Mouse (Mus musculus): ENCODE results near the gene Cgnl1. TPM values are rescaled to one million over a fixed set of nuclear protein-coding genes. Genes with fewer than 3 reads are reported as not detected.

Cgnl1 gene
- 10 to 100 TPM; 91.4 to 99.0 TPM for total RNA-seq (2021)
- 9.6 and 10.4 TPM in 2 replicates for polyA plus RNA-seq (2012; rRNA removed)
- long read RNA-seq, full-length matches to known transcripts = 8 of 20 reads
- long read RNA-seq, partial matches to known transcripts = 5 of 20 reads
- long read RNA-seq, other reads (novel, unspliced or antisense) = 7 of 20 reads

- DNase-seq = peak; percentile 91
Observed at GRCm38 (mm10) chr9:71770991-71771767, at the start of gene Cgnl1. Gene Cgnl1 (minus strand): TSS chr9:71771602.

- no peak for DNase-seq
Observed at GRCm38 (mm10) chr9:71818453-71818852, 47.1 kb upstream of the Cgnl1 start.

- DNase-seq = no peak
Observed at GRCm38 (mm10) chr9:71816121-71816520, 44.7 kb upstream of the Cgnl1 start.

GRCm38 (mm10) chr9:71813565-71813964 is 42.2 kb upstream of the Cgnl1 start:
- DNase-seq = no peak

- DNase-seq = no peak
Observed at GRCm38 (mm10) chr9:71812914-71813313, 41.5 kb upstream of the Cgnl1 start.

- no peak for DNase-seq
Observed at GRCm38 (mm10) chr9:71812402-71812801, 41.0 kb upstream of the Cgnl1 start.

- DNase-seq = no peak
Observed at GRCm38 (mm10) chr9:71811404-71811803, 40.0 kb upstream of the Cgnl1 start.

GRCm38 (mm10) chr9:71810723-71811122 is 39.3 kb upstream of the Cgnl1 start:
- no peak for DNase-seq

GRCm38 (mm10) chr9:71808640-71809254 is 37.3 kb upstream of the Cgnl1 start:
- peak; percentile 18 for DNase-seq

- DNase-seq = no peak
Observed at GRCm38 (mm10) chr9:71807801-71808200, 36.4 kb upstream of the Cgnl1 start.

- DNase-seq = peak; percentile 85
Observed at GRCm38 (mm10) chr9:71806422-71806805, 35.0 kb upstream of the Cgnl1 start.

- peak; percentile 56 for DNase-seq
Observed at GRCm38 (mm10) chr9:71805646-71806421, 34.4 kb upstream of the Cgnl1 start.

GRCm38 (mm10) chr9:71804116-71804515 is 32.7 kb upstream of the Cgnl1 start:
- DNase-seq = no peak

- DNase-seq = no peak
Observed at GRCm38 (mm10) chr9:71803281-71803680, 31.9 kb upstream of the Cgnl1 start.

GRCm38 (mm10) chr9:71799598-71799997 is 28.2 kb upstream of the Cgnl1 start:
- DNase-seq = no peak

GRCm38 (mm10) chr9:71798176-71798575 is 26.8 kb upstream of the Cgnl1 start:
- DNase-seq = no peak

- no peak for DNase-seq
Observed at GRCm38 (mm10) chr9:71777404-71777803, 6.0 kb upstream of the Cgnl1 start.

GRCm38 (mm10) chr9:71776337-71776736 is 4.9 kb upstream of the Cgnl1 start:
- no peak for DNase-seq

- DNase-seq = no peak
Observed at GRCm38 (mm10) chr9:71773563-71773962, 2.2 kb upstream of the Cgnl1 start.

- DNase-seq = peak; percentile 46
Observed at GRCm38 (mm10) chr9:71772338-71772737, 936 bp upstream of the Cgnl1 start.

- DNase-seq = no peak
Observed at GRCm38 (mm10) chr9:71770484-71770883, 918 bp downstream of the Cgnl1 start.

GRCm38 (mm10) chr9:71769701-71770100 is 1.7 kb downstream of the Cgnl1 start:
- DNase-seq = no peak

- peak; percentile 45 for DNase-seq
Observed at GRCm38 (mm10) chr9:71768119-71768518, 3.3 kb downstream of the Cgnl1 start.

Measured in adrenal gland, adult 2 months (tissue).